Mouse (Mus musculus): Measurements from ENCODE around the gene Erc2. TPM values are rescaled to one million over a fixed set of nuclear protein-coding genes. Genes with fewer than 3 reads are reported as not detected.
"Not testable (repeated sequence)": the region's sequence is repeated elsewhere in the genome, so short reads cannot be mapped to it uniquely, and the experiment has no call there.

The Erc2 gene
- polyA plus RNA-seq, 1 experiment = 0.53 TPM

DNA sequence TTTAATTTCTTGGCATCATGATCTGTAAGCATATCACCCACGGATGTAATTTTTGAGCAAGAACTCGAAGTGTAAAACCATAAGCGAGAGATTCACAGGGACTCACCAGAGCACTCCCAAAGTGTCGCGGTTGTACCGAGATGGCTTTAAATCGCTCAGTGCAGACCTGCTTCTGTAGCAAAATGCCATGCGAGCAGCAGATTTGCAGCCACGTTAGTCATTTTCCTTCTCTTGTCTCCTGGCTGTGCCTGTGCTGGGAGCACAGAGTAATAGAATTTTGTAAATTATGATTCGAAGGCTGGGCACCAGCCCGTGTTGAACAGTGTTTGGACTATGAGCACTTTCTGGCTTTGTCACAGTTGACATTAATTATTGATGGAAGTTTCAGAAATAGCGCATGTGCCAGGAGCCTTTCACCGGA lies 253.8 kb downstream of the Erc2 start:
- Histone ChIP-seq H3K4me3 (no peak overlapping the region), H3K79me2 (ENCODE audit: control insufficient read depth, insufficient read depth) (no peaks in the 10 kb centered on the region), H3ac (ENCODE audit: control insufficient read depth, insufficient read length) (no peak overlapping the region), H3K36me3 (ENCODE audit: control insufficient read depth, insufficient read depth) (no peaks in the 10 kb centered on the region), H3K27me3 (ENCODE audit: control insufficient read depth, insufficient read depth, insufficient read length) (no peaks in the 10 kb centered on the region), H3K4me2 (ENCODE audit: low read depth) (no peak overlapping the region)
- TF ChIP-seq MYOD1 (IDR thresholded peaks at IDR 0.05; ENCODE audit: control insufficient read depth in 1 of 3, insufficient read length in 2 of 3, low read depth in 2 of 3) (no peak), SRF (IDR thresholded peaks at IDR 0.05; ENCODE audit: control insufficient read depth, insufficient read length, low read depth) (no peak), TCF12 (IDR thresholded peaks at IDR 0.05; ENCODE audit: insufficient read depth, poor library complexity, severe bottlenecking) (no peak)

DNA sequence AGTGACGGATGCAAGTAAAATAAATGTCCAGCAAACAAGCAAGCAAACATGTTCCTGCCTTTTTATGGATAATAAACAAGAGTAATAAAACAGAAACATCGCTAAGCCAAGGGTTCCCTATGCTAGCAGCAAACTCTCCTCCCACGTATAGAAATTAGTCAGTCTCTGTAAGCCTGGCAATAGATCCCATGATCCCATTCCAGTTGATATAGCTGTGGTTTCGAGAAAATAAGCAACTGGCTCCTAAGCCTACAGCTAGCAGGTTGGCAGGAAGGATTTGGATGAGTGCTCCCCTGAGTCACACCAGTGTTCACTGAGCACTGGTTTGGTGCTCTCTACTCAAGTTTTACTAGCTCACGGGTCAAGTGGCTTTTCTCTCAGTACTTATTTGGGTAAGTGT lies 259.7 kb downstream of the Erc2 start:
- Histone ChIP-seq H3K27me3 (ENCODE audit: control insufficient read depth, insufficient read depth, insufficient read length) (no peaks in the 10 kb centered on the region), H3K4me3 (no peak overlapping the region), H3ac (ENCODE audit: control insufficient read depth, insufficient read length) (no peak overlapping the region), H3K36me3 (ENCODE audit: control insufficient read depth, insufficient read depth) (no peaks in the 10 kb centered on the region), H3K79me2 (ENCODE audit: control insufficient read depth, insufficient read depth) (no peaks in the 10 kb centered on the region), H3K4me2 (ENCODE audit: low read depth) (peak overlapping the region; percentile 23)
- TF ChIP-seq TCF12 (IDR thresholded peaks at IDR 0.05; ENCODE audit: insufficient read depth, poor library complexity, severe bottlenecking) = no peak
- TF ChIP-seq CEBPB (IDR thresholded peaks at IDR 0.05; ENCODE audit: insufficient read depth, poor library complexity, severe bottlenecking) = no peak
- no peak for TF ChIP-seq SRF (IDR thresholded peaks at IDR 0.05; ENCODE audit: control insufficient read depth, insufficient read length, low read depth)
- no peak for TF ChIP-seq USF1 (IDR thresholded peaks at IDR 0.05; ENCODE audit: low read depth)
- no peak for TF ChIP-seq MAX (IDR thresholded peaks at IDR 0.05; ENCODE audit: low read depth)
- TF ChIP-seq POLR2A (IDR thresholded peaks at IDR 0.05; ENCODE audit: insufficient read length, low read depth) = no peak
- no peak for TF ChIP-seq E2F4 (IDR thresholded peaks at IDR 0.05; ENCODE audit: insufficient read depth)
- TF ChIP-seq POLR2AphosphoS2 (IDR thresholded peaks at IDR 0.05; ENCODE audit: insufficient read length, low read depth) = no peak
- no peak for TF ChIP-seq MYOD1 (IDR thresholded peaks at IDR 0.05; ENCODE audit: control insufficient read depth in 1 of 3, insufficient read length in 2 of 3, low read depth in 2 of 3)
- TF ChIP-seq TCF3 (IDR thresholded peaks at IDR 0.05; ENCODE audit: insufficient read length, low read depth) = no peak
- TF ChIP-seq MYOG (IDR thresholded peaks at IDR 0.05; ENCODE audit: control insufficient read depth in 1 of 3, insufficient read depth in 1 of 3, insufficient read length in 2 of 3, low read depth in 2 of 3) = no peak
- no peak for TF ChIP-seq REST (IDR thresholded peaks at IDR 0.05; ENCODE audit: insufficient read depth, insufficient read length)

DNA sequence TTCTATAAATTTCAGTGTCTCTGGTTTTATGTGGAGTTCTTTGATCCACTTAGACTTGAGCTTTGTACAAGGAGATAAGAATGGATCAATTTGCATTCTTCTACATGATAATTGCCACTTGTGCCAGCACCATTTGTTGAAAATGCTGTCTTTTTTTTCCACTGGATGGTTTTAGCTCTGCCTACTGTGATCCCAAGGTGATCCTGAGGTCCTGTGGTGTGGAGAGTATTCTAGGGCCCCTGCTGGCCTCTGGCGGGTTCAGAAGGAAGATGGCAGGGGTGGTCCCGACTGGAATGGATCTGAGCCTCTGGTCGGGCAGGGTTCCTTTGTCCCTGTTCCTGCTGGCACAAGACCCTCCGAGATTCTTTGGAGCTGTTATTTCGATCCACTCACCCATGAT lies 264.1 kb downstream of the Erc2 start:
- H3K79me2 ChIP-seq (ENCODE audit: control insufficient read depth, insufficient read depth); H3K36me3 ChIP-seq (ENCODE audit: control insufficient read depth, insufficient read depth); H3ac ChIP-seq (ENCODE audit: control insufficient read depth, insufficient read length); H3K4me2 ChIP-seq (ENCODE audit: low read depth); H3K27me3 ChIP-seq (ENCODE audit: control insufficient read depth, insufficient read depth, insufficient read length); H3K4me3 ChIP-seq: not testable (repeated sequence)

DNA sequence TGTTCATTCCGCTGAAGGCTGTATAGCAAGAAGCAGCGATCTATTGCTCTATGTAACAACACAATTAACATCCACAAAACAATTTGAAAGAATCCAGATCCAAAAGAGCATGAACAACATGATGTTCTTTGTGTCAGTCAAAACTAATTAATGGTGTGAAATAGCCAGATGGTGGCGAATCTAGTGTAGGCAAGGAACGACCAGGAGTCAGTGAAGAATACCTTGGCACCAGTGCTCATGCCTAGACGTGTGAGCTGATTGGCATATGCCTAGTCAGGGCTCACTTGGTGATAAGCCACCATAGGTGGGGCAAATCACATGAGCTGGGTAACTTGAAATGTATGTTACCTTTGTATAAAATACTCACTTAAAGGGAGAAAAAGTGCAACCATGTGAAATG lies 265.3 kb downstream of the Erc2 start:
- Histone ChIP-seq H3K27me3 (ENCODE audit: control insufficient read depth, insufficient read depth, insufficient read length) (no peaks in the 10 kb centered on the region), H3K79me2 (ENCODE audit: control insufficient read depth, insufficient read depth) (no peaks in the 10 kb centered on the region), H3ac (ENCODE audit: control insufficient read depth, insufficient read length) (no peak overlapping the region), H3K4me3 (no peak overlapping the region), H3K4me2 (ENCODE audit: low read depth) (no peak overlapping the region), H3K36me3 (ENCODE audit: control insufficient read depth, insufficient read depth) (no peaks in the 10 kb centered on the region)
- TF ChIP-seq SRF (IDR thresholded peaks at IDR 0.05; ENCODE audit: control insufficient read depth, insufficient read length, low read depth) = no peak
- no peak for TF ChIP-seq TCF12 (IDR thresholded peaks at IDR 0.05; ENCODE audit: insufficient read depth, poor library complexity, severe bottlenecking)
- no peak for TF ChIP-seq REST (IDR thresholded peaks at IDR 0.05; ENCODE audit: insufficient read depth, insufficient read length)
- no peak for TF ChIP-seq USF1 (IDR thresholded peaks at IDR 0.05; ENCODE audit: low read depth)
- no peak for TF ChIP-seq TCF3 (IDR thresholded peaks at IDR 0.05; ENCODE audit: insufficient read length, low read depth)
- no peak for TF ChIP-seq MAX (IDR thresholded peaks at IDR 0.05; ENCODE audit: low read depth)
- TF ChIP-seq CEBPB (IDR thresholded peaks at IDR 0.05; ENCODE audit: insufficient read depth, poor library complexity, severe bottlenecking) = no peak
- no peak for TF ChIP-seq POLR2AphosphoS2 (IDR thresholded peaks at IDR 0.05; ENCODE audit: insufficient read length, low read depth)
- no peak for TF ChIP-seq MYOD1 (IDR thresholded peaks at IDR 0.05; ENCODE audit: control insufficient read depth in 1 of 3, insufficient read length in 2 of 3, low read depth in 2 of 3)
- TF ChIP-seq POLR2A (IDR thresholded peaks at IDR 0.05; ENCODE audit: insufficient read length, low read depth) = no peak
- no peak for TF ChIP-seq MYOG (IDR thresholded peaks at IDR 0.05; ENCODE audit: control insufficient read depth in 1 of 3, insufficient read depth in 1 of 3, insufficient read length in 2 of 3, low read depth in 2 of 3)
- no peak for TF ChIP-seq E2F4 (IDR thresholded peaks at IDR 0.05; ENCODE audit: insufficient read depth)

DNA sequence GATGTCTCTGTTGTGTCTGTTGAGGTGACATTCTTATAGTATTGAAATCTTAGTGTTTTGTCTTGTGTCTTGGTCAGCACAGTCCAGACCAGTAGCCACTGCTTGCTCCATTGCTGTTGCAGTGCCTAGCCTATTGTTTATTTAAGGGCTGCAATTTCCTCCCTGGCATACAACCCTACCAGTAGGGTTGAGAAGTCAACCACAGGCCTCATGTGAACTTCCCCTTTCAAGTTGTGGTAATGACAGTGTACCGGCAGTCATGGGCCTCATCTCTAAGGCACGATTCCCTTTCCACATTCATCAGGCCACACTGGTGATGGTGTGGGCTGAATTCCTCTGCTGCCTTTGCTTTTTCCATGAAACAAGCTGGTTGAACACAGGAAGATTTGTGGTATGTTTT lies 267.4 kb downstream of the Erc2 start:
- no peaks in the 10 kb centered on the region for H3K36me3 ChIP-seq (ENCODE audit: control insufficient read depth, insufficient read depth)
- H3K79me2 ChIP-seq (ENCODE audit: control insufficient read depth, insufficient read depth) = no peaks in the 10 kb centered on the region
- H3K27me3 ChIP-seq (ENCODE audit: control insufficient read depth, insufficient read depth, insufficient read length) = no peaks in the 10 kb centered on the region
- no peak overlapping the region for H3K4me3 ChIP-seq
- no peak overlapping the region for H3ac ChIP-seq (ENCODE audit: control insufficient read depth, insufficient read length)
- TF ChIP-seq MYOG (IDR thresholded peaks at IDR 0.05; ENCODE audit: control insufficient read depth in 1 of 3, insufficient read depth in 1 of 3, insufficient read length in 2 of 3, low read depth in 2 of 3) (no peak), SRF (IDR thresholded peaks at IDR 0.05; ENCODE audit: control insufficient read depth, insufficient read length, low read depth) (no peak), MYOD1 (IDR thresholded peaks at IDR 0.05; ENCODE audit: control insufficient read depth in 1 of 3, insufficient read length in 2 of 3, low read depth in 2 of 3) (no peak), REST (IDR thresholded peaks at IDR 0.05; ENCODE audit: insufficient read depth, insufficient read length) (no peak), POLR2AphosphoS2 (IDR thresholded peaks at IDR 0.05; ENCODE audit: insufficient read length, low read depth) (no peak), E2F4 (IDR thresholded peaks at IDR 0.05; ENCODE audit: insufficient read depth) (no peak), TCF12 (IDR thresholded peaks at IDR 0.05; ENCODE audit: insufficient read depth, poor library complexity, severe bottlenecking) (no peak)
- no peak overlapping the region for H3K4me2 ChIP-seq (ENCODE audit: low read depth)
